Mouse (Mus musculus) spleen, embryonic (tissue): ENCODE results near the gene Gm17416.

Experiments used
- CTCF ChIA-PET: fragments of 350-600 bp; sonication (Branson Sonifier 250); formaldehyde crosslinking; loops from one replicate; lab custom pipeline; 2022; lab: Charles Lee

Gm17416 gene

DNA sequence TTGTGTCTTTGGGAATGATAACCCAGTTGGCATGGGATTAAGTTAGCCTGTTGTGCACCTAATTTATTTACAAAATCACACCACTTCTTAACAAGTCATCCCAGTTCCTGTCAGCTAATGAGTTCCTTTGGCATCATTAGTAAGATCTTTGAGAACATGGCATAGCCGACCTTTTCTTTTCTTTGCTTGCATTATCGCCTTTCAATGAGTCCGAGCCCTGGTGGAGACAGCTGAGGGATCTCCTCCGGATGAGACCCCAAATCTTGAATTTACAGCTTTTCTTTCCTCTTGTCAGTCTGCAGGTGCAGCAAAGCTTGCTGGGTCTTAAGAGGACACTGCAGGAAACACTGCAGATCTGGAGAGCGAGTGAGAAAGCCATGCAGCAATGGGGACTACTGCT is at the start of gene Gm17416:
Gm17416 (plus strand) TSS at position 301 of the 400 bp plus-strand sequence.
- CTCF ChIA-PET: no interaction called here

DNA sequence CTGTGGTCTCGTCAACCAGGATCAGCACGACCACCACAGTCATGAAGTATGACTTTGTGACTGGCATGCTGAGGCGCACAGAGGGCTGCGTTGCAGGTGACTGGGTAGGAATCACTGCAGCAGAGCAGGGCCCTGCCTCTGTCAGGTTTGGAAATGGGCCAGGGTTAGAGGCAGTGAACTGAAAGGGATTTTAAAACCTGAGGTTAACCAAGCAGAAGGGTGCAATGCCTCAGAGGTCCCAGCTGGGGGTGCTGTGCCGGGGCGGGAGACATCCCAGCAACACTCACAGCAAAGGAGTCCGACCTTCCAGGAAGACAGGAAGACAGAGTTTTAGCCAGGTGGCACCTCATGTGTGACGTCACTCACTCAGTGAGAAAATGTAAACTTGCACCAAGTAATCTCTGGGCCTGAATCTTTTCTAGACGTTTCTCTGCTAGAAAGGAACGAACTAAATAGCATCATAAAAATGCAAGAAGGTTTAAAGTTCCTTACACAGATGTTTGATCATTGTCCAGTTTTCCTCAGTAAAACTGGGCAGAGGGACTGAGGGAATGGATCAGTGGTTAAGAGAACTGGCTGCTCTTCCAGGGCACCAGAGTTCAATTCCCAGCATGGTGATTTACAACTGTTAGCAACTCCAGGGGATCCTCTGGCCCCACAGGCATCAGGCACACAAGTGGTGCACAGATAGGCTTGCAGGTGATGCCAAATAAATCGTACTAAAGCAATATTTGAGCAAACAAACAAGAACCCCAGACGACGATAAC is 29.0 kb upstream of the Gm17416 start, which contains the start of gene Defb29:
Defb29 (minus strand) TSS at position 155 of the 767 bp plus-strand sequence.
- CTCF ChIA-PET: no interaction called here

DNA sequence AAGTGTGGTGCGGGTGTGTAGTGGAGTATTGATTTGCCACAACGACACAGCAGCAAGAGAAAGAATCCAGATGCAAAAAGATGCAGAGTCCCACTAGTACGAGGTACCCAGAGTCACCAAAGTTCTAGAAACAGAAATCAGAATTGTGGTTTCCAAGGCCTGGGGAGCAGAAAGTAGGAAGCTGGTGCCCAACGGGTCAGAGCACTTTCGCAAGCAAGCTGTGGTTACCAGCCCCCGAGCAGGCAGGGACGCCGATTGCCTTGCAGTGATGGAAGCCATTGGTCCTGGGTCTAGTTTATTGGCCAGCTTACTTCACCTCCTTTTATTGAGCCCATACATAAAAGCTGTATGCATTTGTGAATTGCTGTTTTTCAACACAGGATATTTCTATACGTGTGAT is 27.2 kb upstream of the Gm17416 start:
- CTCF ChIA-PET: no interaction called here

DNA sequence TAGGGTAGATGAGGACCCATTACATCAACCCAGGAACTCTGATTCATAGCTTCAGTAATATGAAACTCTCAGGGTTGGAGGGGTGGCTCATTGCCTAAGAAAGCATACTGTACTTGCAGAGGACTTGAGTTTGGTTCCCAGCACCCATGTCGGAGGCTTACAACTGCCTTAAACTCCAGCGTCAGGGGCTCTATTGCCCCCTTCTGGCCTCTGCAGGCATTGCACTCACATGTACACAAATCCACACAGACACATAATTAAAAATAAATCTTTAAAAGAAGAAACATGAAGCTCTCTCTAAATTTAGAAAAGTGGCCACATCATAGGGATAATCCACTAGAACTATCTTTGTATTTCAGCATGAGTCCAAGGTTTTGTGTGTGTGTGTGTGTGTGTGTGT is 26.2 kb upstream of the Gm17416 start:
- CTCF ChIA-PET: no interaction called here

GRCm38 (mm10) chr2:152543478-152543877 is 25.7 kb upstream of the Gm17416 start:
- CTCF ChIA-PET: no interaction called here

GRCm38 (mm10) chr2:152544691-152545090 is 24.4 kb upstream of the Gm17416 start:
- CTCF ChIA-PET: no interaction called here

- CTCF ChIA-PET: no interaction called here
Measured at GRCm38 (mm10) chr2:152548124-152548523, 21.0 kb upstream of the Gm17416 start.

- CTCF ChIA-PET: no interaction called here
Measured at GRCm38 (mm10) chr2:152553774-152554423, 15.2 kb upstream of the Gm17416 start.

DNA sequence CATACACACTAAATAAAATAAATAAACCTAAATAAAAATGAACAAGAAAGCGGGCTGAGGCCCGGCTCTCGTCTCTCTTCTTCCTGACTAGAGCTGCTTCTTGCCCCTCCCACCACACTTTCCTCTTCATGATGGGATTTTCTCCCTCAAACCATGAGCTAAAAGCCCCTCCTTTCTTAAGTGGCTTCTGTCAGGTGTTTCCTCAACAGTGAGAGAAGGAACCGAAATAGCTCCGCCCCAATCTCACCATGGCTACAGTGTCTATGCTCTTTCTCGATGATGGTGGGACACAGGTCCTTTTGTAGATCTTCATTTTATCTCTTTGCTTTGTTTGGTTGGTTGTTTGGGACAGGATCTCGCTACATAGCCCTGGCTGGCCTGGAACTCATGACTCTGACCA is 12.5 kb upstream of the Gm17416 start:
- CTCF ChIA-PET: no interaction called here

GRCm38 (mm10) chr2:152569881-152570280 is 743 bp downstream of the Gm17416 start:
- CTCF ChIA-PET: no interaction called here

- CTCF ChIA-PET: no interaction called here
Measured at GRCm38 (mm10) chr2:152570313-152570712, 1.2 kb downstream of the Gm17416 start.

GRCm38 (mm10) chr2:152572114-152572794 is 3.1 kb downstream of the Gm17416 start, which contains the start of gene Defb21:
Gene Defb21, plus strand, starts transcription at chr2:152572744.
- CTCF ChIA-PET: no interaction called here

- CTCF ChIA-PET: no interaction called here
Measured at GRCm38 (mm10) chr2:152573484-152573883, 4.3 kb downstream of the Gm17416 start.

DNA sequence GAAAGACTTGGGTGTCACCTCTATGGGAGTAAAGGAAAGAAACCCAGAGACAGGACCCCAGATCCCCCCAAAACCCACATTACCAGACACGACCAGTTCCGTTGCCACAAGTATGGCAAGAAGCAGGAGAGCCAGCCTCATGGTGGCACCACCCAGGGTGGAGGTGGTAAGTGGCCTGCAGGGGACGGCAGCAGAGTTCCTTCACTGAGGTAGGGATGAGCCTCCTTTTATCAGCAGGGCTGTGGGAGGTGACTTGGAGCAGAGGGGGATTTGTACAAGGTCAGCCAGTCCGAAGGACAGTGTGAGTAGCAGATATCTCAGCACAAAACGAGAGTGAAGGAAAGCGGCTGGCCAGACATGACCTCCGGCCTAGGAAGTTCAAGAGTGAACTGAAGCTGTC is 11.0 kb downstream of the Gm17416 start, which contains the start of gene Defb19:
Defb19 (minus strand) TSS at position 206 of the 400 bp plus-strand sequence.
- CTCF ChIA-PET: no interaction called here

GRCm38 (mm10) chr2:152580612-152581011 is 11.5 kb downstream of the Gm17416 start:
- CTCF ChIA-PET: no interaction called here

DNA sequence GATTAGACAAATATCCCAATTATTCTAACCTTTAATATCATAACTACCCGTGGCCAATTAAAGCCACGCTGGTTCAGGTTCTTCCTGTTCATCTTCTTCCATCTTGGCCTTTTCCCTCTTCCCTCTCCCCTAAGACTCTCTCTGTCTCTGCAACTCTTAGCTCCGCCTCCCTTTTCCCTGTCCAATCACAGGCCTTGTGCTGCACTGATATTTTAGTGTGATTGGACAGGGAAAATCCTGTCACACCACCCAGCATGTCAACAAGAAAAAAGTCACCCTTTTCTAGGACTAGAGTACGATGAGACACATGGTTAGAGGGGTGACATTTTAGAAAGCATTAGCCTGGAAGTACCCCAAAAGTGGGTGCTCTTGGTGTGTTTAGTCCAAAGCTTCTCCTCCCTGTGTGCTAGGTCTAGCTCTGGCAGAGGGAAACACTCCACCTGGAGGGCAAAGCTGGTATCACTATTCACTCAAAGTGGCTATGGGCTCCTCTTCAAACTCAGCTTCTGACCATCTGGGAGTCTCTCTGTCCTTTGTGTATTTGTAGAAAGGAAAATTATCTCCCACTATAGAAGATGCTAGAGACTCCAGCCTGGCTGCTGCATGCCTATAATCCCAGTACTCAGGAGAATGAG is 17.9 kb downstream of the Gm17416 start:
- CTCF ChIA-PET: no interaction called here

DNA sequence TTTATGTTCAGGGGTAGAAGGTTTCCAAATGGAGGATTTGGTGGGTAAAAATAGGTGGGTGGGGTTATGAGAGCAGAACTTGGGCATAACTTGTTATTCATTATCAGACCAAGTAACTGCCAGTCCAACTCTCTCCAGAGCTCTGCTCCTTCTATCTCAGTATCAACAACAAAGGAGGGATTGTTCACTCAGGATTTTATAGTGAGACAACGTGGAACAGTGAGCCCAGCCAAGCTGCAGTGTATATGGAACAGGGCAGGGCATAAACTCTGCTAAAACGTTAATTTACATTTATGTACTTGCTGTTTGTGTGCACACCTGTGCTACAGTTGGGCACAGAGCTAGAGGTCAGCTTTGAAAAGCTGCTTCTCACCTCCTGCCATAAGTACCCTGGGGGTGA is 19.3 kb downstream of the Gm17416 start:
- CTCF ChIA-PET: no interaction called here

- CTCF ChIA-PET: no interaction called here
Measured at GRCm38 (mm10) chr2:152589021-152589420, 19.9 kb downstream of the Gm17416 start.

- CTCF ChIA-PET: no interaction called here
Measured at GRCm38 (mm10) chr2:152599299-152599698, 30.2 kb downstream of the Gm17416 start, which contains the start of gene Defb45. Gene Defb45, minus strand, starts transcription at chr2:152599399.

DNA sequence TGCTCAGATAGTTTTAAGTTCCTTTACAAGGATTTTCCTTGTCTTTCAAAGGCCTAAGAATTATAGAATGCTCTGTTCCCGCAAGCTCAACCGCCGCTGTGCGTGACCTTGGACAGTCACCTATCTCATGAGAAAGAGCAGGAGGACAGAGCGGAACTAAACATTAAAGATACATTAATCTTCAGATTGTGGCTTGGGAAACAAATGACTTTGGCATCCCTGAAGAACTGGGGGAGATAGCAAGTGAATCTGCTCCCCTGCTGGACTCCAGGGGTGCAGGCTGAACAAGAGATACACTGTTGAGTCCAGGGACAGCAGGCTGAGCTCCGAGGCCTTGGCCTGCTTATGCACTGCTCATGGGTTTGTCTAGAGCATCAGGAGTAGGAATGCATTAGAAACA is 30.9 kb downstream of the Gm17416 start:
- CTCF ChIA-PET: no interaction called here

- CTCF ChIA-PET: no interaction called here
Measured at GRCm38 (mm10) chr2:152601275-152601960, 32.3 kb downstream of the Gm17416 start.
